Mouse (Mus musculus) olfactory bulb, adult 2 months (tissue): ENCODE measurements around the gene Gxylt2. TPM values are rescaled to one million over a fixed set of nuclear protein-coding genes. Genes with fewer than 3 reads are reported as not detected.
A peak's percentile ranks its signal among the peaks of the same experiment; 100 is the strongest.

Source experiments
- H3K27ac ChIP-seq: fragments of 200-500 bp; 2 replicates; pipeline ENCODE4 v1.5.1; 2012; ENCODE audit warnings: low read depth, low read length; ENCODE audit not compliant: insufficient read depth
- H3K4me1 ChIP-seq: fragments of 200-500 bp; 2 replicates; pipeline ENCODE4 v1.6.1; 2012; ENCODE audit warnings: low read length; ENCODE audit not compliant: control insufficient read depth, insufficient read depth
- H3K4me3 ChIP-seq: fragments of 200-500 bp; 2 replicates; pipeline ENCODE4 v1.5.1; 2012; ENCODE audit warnings: mild to moderate bottlenecking, low read depth, low read length, moderate library complexity; ENCODE audit not compliant: insufficient read depth
- CTCF ChIP-seq: fragments of 200-500 bp; IDR thresholded peaks from 2 replicates; pipeline ENCODE4 v1.5.1; 2012; ENCODE audit warnings: low read depth, mild to moderate bottlenecking, low read length, moderate library complexity; ENCODE audit not compliant: insufficient read depth
- POLR2A ChIP-seq: fragments of 200-500 bp; IDR thresholded peaks from 2 replicates; pipeline ENCODE4 v1.6.1; 2012; ENCODE audit warnings: mild to moderate bottlenecking, low read depth, low read length, moderate library complexity; ENCODE audit not compliant: insufficient read depth
- WGBS: fragments of 180-500 bp; shearing (Covaris S2); methylation state at CpG from one replicate; pipeline ENCODE4 v1.1.7; 2018; 5-methylcytosine and 5-hydroxymethylcytosine counted together
- polyA plus RNA-seq: library from polyadenylated mRNA; stranded (reverse); fragments of >200 nt; gene quantifications from 2 replicates; pipeline ENCODE4 v1.2.4, GENCODE M21; 2012; ENCODE audit warnings: low replicate concordance; ENCODE audit not compliant: missing spikeins, insufficient read depth, insufficient read length

The Gxylt2 gene
- polyA plus RNA-seq, 1 experiment = not detected

DNA sequence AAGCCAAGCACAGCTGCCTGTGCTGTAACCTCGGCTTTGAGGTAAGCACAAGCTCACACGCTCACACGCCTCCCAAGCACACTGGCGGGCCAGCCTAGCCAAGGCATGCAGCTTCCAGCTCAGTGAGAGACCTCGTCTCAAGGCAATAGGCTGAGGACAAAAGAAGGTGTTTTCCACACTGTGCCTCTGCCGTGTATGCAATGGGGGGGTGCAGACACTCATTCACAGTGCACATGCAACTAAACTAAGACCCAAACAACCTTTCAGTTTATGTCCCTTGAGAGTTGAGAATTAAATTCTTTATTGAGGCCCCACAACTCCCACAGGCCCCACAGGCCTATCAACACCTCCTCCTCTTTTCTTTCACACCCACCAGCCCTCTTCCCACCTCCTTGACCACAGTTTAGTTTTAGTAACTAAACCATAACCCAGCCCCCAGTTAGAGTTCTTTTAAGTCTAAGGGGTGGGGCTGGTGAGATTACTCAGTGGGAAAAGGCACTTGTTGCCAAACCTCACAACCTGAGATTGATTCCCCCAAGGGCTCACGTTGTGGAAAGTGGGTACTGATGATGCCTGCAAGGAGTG, 119.9 kb downstream of the Gxylt2 start:
- 79% methylated on average over 7 of the region's 7 CpGs for WGBS
- Histone ChIP-seq H3K27ac (no peak overlapping the region), H3K4me3 (no peak overlapping the region), H3K4me1 (peaks cover 4% of the 10 kb centered on the region)
- TF ChIP-seq POLR2A = no peak
- TF ChIP-seq CTCF = no peak

DNA sequence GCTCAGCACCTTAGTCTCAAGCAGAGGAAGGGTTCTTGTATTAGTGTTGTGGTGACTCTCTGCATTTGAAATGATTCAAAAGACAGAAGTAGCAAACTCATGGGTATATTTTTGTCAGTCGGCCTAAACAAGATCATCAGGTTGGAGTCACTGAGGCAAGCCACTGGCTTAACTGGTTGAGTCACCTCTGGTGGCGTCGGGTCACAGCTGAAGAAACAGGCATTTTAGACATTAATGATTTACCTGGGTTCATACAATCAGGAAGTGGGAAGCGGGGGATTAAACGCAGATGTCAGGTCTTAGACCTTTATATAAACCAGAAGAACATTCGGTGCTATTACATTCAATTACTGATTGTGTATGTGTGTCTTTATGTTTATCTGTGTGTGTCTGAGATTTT, 121.5 kb downstream of the Gxylt2 start:
- Histone ChIP-seq H3K4me3 (no peak overlapping the region), H3K4me1 (peaks cover 4% of the 10 kb centered on the region), H3K27ac (peak overlapping the region; percentile 25)
- TF ChIP-seq CTCF = no peak
- no peak for TF ChIP-seq POLR2A
- WGBS = 83% methylated on average over 6 of the region's 6 CpGs

DNA sequence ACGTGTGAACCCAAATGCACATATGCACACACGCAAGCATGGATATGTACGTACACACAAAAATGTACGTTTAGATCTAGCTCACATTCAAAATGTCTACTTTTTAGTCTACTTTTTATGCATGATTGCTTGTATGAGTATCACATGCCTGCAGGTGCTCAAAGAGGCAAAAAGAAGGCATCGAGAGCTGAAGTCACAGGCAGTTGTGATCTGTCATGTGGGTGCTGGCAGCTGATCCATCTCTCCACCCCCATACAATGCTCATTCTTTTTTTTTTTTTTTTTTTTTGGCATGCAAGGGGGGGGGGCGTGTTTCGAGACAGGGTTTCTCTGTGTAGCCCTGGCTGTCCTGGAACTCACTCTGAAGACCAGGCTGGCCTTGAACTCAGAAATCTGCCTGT, 124.0 kb downstream of the Gxylt2 start:
- H3K27ac ChIP-seq = no peak overlapping the region
- no peak overlapping the region for H3K4me3 ChIP-seq
- TF ChIP-seq POLR2A (no peak), CTCF (no peak)
- 92% methylated on average over 7 of the region's 7 CpGs for WGBS
- H3K4me1 ChIP-seq = peaks cover 7% of the 10 kb centered on the region

- H3K27ac ChIP-seq = no peak overlapping the region
- 96% methylated on average over 5 of the region's 5 CpGs for WGBS
- peaks cover 7% of the 10 kb centered on the region for H3K4me1 ChIP-seq
- no peak for TF ChIP-seq CTCF
- no peak for TF ChIP-seq POLR2A
- no peak overlapping the region for H3K4me3 ChIP-seq
Measured at GRCm38 (mm10) chr6:100829770-100830169, 125.2 kb downstream of the Gxylt2 start.

DNA sequence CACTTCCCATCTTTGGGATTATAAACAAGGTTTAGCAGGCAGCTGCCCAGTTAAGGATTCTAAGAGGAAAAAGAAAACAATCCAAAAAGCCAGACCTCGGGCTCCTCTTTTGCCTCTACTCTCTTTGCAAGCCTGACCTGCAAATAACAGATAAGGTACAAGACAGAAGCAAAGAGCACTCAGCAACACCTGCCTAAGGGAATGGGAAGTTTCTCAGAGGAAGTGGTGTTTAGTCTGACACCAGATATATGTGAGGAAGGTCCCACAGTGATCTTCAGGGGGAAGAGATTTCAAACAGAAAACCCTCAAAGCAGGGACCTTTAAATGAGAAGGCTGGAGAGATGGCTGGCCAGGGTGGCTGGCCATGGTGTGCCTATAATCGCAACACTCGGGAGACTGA, 126.7 kb downstream of the Gxylt2 start:
- WGBS = 88% methylated on average over 3 of the region's 3 CpGs
- no peak for TF ChIP-seq CTCF
- no peak for TF ChIP-seq POLR2A
- Histone ChIP-seq H3K4me3 (no peak overlapping the region), H3K4me1 (peaks cover 5% of the 10 kb centered on the region), H3K27ac (no peak overlapping the region)

DNA sequence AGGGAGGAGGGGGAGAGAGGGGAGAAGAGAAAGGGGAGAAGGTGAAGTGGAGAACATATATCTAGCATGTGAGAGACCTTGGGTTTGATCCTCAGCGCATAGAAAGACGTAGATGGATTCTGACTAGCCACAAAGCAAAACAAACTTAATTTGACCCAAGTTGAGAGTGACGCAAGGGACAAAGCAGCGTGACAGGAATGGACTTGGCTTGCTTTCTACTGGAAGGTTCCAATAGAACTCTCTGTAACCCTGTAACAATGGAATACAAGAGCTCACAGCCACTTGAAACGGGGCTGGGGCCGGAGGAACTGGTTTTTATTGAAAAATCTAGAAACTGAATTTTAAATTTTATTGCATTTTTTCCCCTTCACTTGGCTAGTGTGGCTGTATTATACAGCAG, 127.2 kb downstream of the Gxylt2 start:
- 88% methylated on average over 6 of the region's 6 CpGs for WGBS
- no peak overlapping the region for H3K4me3 ChIP-seq
- H3K27ac ChIP-seq = no peak overlapping the region
- TF ChIP-seq CTCF (no peak), POLR2A (no peak)
- H3K4me1 ChIP-seq = peaks cover 7% of the 10 kb centered on the region

GRCm38 (mm10) chr6:100833355-100833754, 128.8 kb downstream of the Gxylt2 start, which contains the start of gene Ppp4r2:
Gene Ppp4r2, plus strand, starts transcription at chr6:100833622.
- Histone ChIP-seq H3K4me1 (peaks cover 8% of the 10 kb centered on the region; the same call in 1 of the 2 replicates), H3K27ac (peak within 1 kb of the TSS; percentile 74), H3K4me3 (peak within 1 kb of the TSS; percentile 75)
- WGBS = under 1% methylated on average over 47 of the region's 50 CpGs
- no peak for TF ChIP-seq CTCF
- peak; percentile 19; the same call in 1 of the 2 replicates for TF ChIP-seq POLR2A

DNA sequence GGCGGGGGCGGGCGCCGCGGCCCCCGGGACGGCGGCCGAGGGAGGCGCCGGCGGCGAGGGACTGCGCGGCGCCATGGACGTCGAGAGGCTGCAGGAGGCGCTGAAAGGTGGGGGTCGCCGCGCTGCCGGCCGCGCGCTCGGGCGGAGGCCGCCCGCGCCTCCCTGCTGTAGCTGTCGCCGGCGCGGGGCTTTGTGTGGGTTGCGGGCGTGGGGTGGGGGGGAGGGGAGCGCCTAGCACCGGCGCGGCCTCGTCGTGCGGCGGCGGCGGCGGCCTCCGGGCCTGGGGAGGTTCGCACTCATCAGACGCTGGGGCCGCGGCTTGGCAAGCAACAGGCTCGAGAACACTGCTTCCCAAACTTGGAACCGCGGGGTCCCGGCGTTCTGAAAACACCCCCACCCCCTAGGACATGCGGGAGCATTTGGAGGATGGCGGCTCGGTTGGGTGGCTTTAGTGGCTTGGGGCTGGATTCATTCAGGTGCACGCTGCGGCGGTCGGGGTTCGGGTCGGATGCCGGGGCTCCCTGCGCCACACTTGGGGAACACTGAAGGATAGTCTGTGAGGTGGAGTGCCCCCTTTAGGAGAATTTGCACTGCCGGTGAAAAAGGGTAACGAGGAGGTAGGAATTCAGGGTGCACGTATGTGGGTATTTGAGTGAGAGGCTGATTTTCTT, 129.4 kb downstream of the Gxylt2 start:
- 2% methylated on average over 54 of the region's 72 CpGs for WGBS
- H3K27ac ChIP-seq = peak overlapping the region; percentile 64; the same call in 1 of the 2 replicates
- peaks cover 10% of the 10 kb centered on the region for H3K4me1 ChIP-seq
- H3K4me3 ChIP-seq = peak overlapping the region; percentile 75
- TF ChIP-seq POLR2A = peak; percentile 7; the same call in 1 of the 2 replicates
- TF ChIP-seq CTCF = peak; percentile 39; the same call in 1 of the 2 replicates

DNA sequence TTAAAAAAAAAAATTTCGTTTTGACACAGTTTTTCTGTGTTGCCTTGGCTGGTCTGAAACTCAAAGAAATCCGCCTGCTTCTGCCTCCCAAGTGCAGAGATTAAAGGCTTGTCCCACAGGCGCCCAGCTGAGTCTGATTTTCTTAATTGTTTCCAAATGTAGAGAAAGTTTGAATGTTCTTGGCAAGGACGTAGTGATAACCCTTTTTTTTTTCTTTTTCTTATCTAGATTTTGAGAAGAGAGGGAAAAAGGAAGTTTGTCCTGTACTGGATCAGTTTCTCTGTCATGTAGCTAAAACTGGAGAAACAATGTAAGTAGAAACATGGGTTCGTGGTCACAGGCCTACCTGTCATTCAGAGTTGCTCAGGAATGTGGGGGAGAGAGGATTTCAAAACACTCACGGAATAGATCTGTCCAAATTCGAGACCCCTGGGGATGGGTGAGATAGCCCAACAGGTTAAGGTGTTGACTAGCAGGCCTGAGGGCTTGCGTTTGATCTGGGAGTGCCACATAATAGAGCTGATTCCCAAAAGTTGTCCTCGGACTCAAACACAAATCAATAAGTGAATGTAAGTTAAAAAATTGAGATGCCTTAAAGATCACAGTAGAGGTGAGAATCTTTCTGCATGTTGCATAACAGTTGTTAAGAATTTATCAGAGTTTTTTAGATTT, 130.1 kb downstream of the Gxylt2 start:
- TF ChIP-seq CTCF (no peak), POLR2A (no peak)
- Histone ChIP-seq H3K4me3 (peak overlapping the region; percentile 75), H3K27ac (no peak overlapping the region), H3K4me1 (peaks cover 11% of the 10 kb centered on the region)
- 32% methylated on average over 9 of the region's 9 CpGs for WGBS

DNA sequence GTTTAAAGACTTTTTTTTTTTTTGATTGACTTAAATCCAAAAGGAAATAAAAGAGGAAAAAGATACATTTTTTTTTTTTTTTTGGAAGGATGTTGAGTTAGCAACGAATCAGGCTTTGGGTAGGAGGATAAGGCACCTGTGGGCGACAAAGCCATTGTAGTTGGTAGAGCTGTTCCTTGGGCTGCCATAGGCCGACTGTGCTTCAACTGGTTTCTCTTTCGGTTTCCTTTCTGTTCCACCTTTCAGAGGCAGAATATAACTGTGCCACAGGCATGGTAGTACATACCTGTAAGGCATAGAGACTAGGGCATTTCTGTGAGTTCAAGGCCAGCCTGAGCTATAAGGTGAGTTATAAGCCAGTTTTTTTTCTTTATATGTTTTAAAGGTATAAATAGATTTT, 140.5 kb downstream of the Gxylt2 start:
- H3K27ac ChIP-seq = no peak overlapping the region
- 88% methylated on average over 4 of the region's 4 CpGs for WGBS
- H3K4me3 ChIP-seq = no peak overlapping the region
- no peak for TF ChIP-seq POLR2A
- TF ChIP-seq CTCF = no peak
- H3K4me1 ChIP-seq = no peaks in the 10 kb centered on the region
